Mouse (Mus musculus): ENCODE data around the gene Gm45717. TPM values are rescaled to one million over a fixed set of nuclear protein-coding genes. Genes with fewer than 3 reads are reported as not detected.

Gene Gm45717
- polyA plus RNA-seq (2012; fragmentation: generic; extraction: Trizol) = not detected
- long read RNA-seq, experiment 1, partial matches to known transcripts = 0 of 1 reads
- long read RNA-seq, experiment 1, other reads (novel, unspliced or antisense) = 1 of 1 reads
- long read RNA-seq, experiment 2 = 0 reads

DNA sequence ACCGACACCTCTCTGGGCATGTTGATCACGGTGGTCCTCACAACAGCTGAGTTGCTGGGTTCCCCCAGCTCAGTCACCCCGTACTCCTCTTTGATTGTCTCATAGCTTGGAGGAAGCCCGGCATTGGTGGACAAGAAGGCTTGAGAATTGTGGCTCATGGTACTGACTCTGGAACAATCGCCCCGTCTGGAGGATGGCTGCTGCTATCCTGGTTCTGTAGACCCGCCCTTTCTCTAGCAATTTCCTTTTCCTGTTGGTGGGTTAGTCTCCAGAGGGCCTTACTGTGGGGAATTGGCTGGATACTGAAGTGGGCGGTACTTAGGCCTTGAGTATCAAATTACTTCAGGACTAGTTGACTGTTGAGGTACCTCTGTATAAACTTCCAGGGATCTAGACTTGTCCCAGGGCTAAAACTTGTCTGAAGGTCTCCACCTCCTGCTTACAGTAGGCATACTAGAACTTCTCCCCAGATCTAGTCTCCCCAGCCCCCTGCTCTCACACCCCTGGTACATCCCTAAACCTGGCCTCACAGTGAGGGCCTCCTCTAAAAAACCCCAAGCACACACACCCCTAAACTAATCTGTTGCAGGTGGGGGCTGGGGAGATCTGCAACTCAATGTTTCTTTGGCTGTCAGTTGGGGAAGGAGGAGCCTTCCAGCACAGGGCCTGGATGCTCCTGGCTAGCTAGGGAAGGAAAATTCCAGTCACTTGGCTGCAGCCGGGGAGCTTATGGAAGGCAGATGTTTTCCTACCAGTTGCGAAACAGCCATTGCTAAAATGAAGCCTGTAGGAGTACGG is at the start of gene Gm45717, which contains the start of gene Ifitm2:
Gene Gm45717 (minus strand): TSS at position 180 of the 798 bp plus-strand sequence.
Gene Ifitm2 (minus strand): TSS at position 230 of the 798 bp plus-strand sequence.
- Histone ChIP-seq H3ac (ENCODE audit: control insufficient read depth, insufficient read length, low read depth) (peak within 1 kb of the TSS; percentile 87), H3K4me3 (ENCODE audit: insufficient read depth, poor library complexity, severe bottlenecking) (peak within 1 kb of the TSS; percentile 82), H3K79me2 (ENCODE audit: control insufficient read depth, insufficient read depth) (peaks cover 48% of the 10 kb centered on the region), H3K79me3 (ENCODE audit: low read depth) (peaks cover 39% of the 10 kb centered on the region), H3K27me3 (ENCODE audit: control insufficient read depth, insufficient read depth, insufficient read length) (no peaks in the 10 kb centered on the region), H3K36me3 (ENCODE audit: control insufficient read depth, insufficient read depth) (peaks cover 9% of the 10 kb centered on the region)
- peak; percentile 93 for TF ChIP-seq CEBPB (IDR thresholded peaks at IDR 0.05; ENCODE audit: low read depth)
- no peak for TF ChIP-seq MYOG (IDR thresholded peaks at IDR 0.05; ENCODE audit: control insufficient read depth, extremely low read depth, insufficient read length)
- peak; percentile 30 for TF ChIP-seq MAX (IDR thresholded peaks at IDR 0.05)
- TF ChIP-seq CTCF (IDR thresholded peaks at IDR 0.05; ENCODE audit: control insufficient read depth, insufficient read depth, insufficient read length) = no peak

DNA sequence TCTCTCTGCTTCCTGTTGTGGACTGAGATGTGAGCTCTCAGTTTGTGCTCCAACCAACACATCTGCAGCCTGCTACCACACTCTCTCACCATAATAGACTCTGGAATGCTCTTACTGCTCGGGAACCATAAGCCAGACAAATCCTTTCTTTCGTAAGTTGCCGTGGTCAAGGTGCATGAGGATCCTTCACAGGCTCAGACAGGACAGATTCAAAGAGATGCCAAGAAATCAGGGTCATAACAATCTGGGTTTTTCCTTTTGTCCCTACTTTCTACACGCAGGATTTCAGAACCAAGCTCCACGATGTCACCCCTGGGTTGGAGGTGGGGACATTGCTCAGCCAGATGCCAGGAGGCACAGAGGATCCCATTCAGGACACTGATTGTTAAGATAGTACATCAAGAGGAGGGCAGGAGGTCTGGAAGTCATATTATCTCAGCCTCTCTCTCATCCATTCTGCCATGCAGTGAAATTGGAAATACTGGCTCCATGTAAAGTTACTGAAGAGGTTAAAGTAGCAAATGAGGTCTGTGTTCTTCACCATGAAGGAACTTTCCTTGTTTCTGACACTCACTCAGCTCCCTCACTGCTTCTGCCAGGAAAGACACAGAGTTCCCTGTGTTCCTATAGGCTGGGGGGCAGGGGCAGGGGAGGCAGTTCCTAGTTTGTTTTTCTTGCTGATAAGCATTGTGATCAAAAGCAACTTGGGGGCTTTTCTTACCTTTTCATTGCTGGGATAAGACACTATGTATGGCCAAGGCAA is 47.7 kb upstream of the Gm45717 start:
- Histone ChIP-seq H3K36me3 (ENCODE audit: control insufficient read depth, insufficient read depth) (no peaks in the 10 kb centered on the region), H3K27me3 (ENCODE audit: control insufficient read depth, insufficient read depth, insufficient read length) (no peaks in the 10 kb centered on the region), H3ac (ENCODE audit: control insufficient read depth, insufficient read length, low read depth) (no peak overlapping the region), H3K4me3 (ENCODE audit: insufficient read depth, poor library complexity, severe bottlenecking) (no peak overlapping the region), H3K79me2 (ENCODE audit: control insufficient read depth, insufficient read depth) (no peaks in the 10 kb centered on the region), H3K79me3 (ENCODE audit: low read depth) (no peaks in the 10 kb centered on the region)
- TF ChIP-seq MAX (IDR thresholded peaks at IDR 0.05) (no peak), FOSL1 (IDR thresholded peaks at IDR 0.05; ENCODE audit: insufficient read depth, low read length, poor library complexity, severe bottlenecking) (no peak), MYOD1 (IDR thresholded peaks at IDR 0.05; ENCODE audit: control insufficient read depth, insufficient read length, low read depth) (no peak), CTCF (IDR thresholded peaks at IDR 0.05; ENCODE audit: control insufficient read depth, insufficient read depth, insufficient read length) (no peak), USF1 (IDR thresholded peaks at IDR 0.05; ENCODE audit: low read depth) (no peak), MYOG (IDR thresholded peaks at IDR 0.05; ENCODE audit: control insufficient read depth, extremely low read depth, insufficient read length) (no peak), CEBPB (IDR thresholded peaks at IDR 0.05; ENCODE audit: low read depth) (no peak)

DNA sequence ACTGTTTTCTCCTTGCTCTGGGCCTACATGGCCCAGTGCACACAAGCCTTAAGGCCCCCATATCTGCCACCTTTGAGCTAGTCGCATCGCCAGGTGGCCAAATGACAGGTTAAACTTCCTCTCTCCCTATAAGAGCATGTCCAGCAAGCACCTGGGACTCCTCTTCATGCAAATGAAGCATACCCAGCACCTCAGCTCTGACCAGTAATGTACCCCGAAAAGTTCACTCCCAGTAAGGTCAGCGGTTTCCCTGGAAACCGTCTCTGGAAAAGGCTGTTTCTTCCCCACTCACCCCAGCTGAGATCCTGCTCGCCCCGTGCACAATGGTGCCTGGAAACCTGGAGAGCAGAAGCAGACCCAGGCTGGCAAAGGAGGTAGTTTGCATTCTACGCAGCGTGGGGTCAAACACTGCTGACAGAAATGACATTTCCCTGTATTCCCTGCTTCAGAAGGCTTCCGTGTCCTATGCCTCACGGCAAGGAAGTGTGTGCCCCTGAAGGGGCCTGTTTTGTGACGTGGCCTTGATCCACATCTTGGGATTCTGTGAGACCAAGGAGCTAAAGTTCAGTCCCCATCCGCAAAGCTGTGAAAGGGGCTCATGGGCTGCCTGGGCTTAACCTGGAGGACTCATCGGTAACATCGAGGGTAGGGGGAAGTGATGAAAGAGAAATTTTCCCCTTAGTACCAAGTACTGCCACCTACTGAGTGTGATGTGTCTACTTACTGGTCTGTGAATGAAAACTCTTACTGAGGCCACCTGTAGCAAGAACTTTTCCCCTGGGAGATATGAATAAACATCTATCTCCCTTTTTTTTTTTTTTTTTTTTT is 45.4 kb upstream of the Gm45717 start:
- no peak overlapping the region for H3K4me3 ChIP-seq (ENCODE audit: insufficient read depth, poor library complexity, severe bottlenecking)
- no peaks in the 10 kb centered on the region for H3K27me3 ChIP-seq (ENCODE audit: control insufficient read depth, insufficient read depth, insufficient read length)
- no peaks in the 10 kb centered on the region for H3K79me2 ChIP-seq (ENCODE audit: control insufficient read depth, insufficient read depth)
- TF ChIP-seq FOSL1 (IDR thresholded peaks at IDR 0.05; ENCODE audit: insufficient read depth, low read length, poor library complexity, severe bottlenecking) = no peak
- no peak for TF ChIP-seq MAX (IDR thresholded peaks at IDR 0.05)
- TF ChIP-seq CEBPB (IDR thresholded peaks at IDR 0.05; ENCODE audit: low read depth) = no peak
- TF ChIP-seq USF1 (IDR thresholded peaks at IDR 0.05; ENCODE audit: low read depth) = no peak
- TF ChIP-seq MYOD1 (IDR thresholded peaks at IDR 0.05; ENCODE audit: control insufficient read depth, insufficient read length, low read depth) = no peak
- no peak for TF ChIP-seq CTCF (IDR thresholded peaks at IDR 0.05; ENCODE audit: control insufficient read depth, insufficient read depth, insufficient read length)
- TF ChIP-seq MYOG (IDR thresholded peaks at IDR 0.05; ENCODE audit: control insufficient read depth, extremely low read depth, insufficient read length) = no peak
- H3K79me3 ChIP-seq (ENCODE audit: low read depth) = no peaks in the 10 kb centered on the region
- no peaks in the 10 kb centered on the region for H3K36me3 ChIP-seq (ENCODE audit: control insufficient read depth, insufficient read depth)
- no peak overlapping the region for H3ac ChIP-seq (ENCODE audit: control insufficient read depth, insufficient read length, low read depth)

GRCm38 (mm10) chr7:140998853-140999700 is 43.3 kb upstream of the Gm45717 start:
- Histone ChIP-seq H3K36me3 (ENCODE audit: control insufficient read depth, insufficient read depth) (no peaks in the 10 kb centered on the region), H3K79me2 (ENCODE audit: control insufficient read depth, insufficient read depth) (no peaks in the 10 kb centered on the region), H3K4me3 (ENCODE audit: insufficient read depth, poor library complexity, severe bottlenecking) (no peak overlapping the region), H3K79me3 (ENCODE audit: low read depth) (no peaks in the 10 kb centered on the region), H3K27me3 (ENCODE audit: control insufficient read depth, insufficient read depth, insufficient read length) (no peaks in the 10 kb centered on the region), H3ac (ENCODE audit: control insufficient read depth, insufficient read length, low read depth) (no peak overlapping the region)
- TF ChIP-seq USF1 (IDR thresholded peaks at IDR 0.05; ENCODE audit: low read depth) = no peak
- no peak for TF ChIP-seq CEBPB (IDR thresholded peaks at IDR 0.05; ENCODE audit: low read depth)
- no peak for TF ChIP-seq MYOG (IDR thresholded peaks at IDR 0.05; ENCODE audit: control insufficient read depth, extremely low read depth, insufficient read length)
- no peak for TF ChIP-seq FOSL1 (IDR thresholded peaks at IDR 0.05; ENCODE audit: insufficient read depth, low read length, poor library complexity, severe bottlenecking)

Data from C2C12 (cell line).